Mouse (Mus musculus): ENCODE measurements around the gene Olfr554. TPM values are rescaled to one million over a fixed set of nuclear protein-coding genes. Genes with fewer than 3 reads are reported as not detected.

The Olfr554 gene
- polyA plus RNA-seq, 1 experiment from 2014 or later, result not detected

DNA sequence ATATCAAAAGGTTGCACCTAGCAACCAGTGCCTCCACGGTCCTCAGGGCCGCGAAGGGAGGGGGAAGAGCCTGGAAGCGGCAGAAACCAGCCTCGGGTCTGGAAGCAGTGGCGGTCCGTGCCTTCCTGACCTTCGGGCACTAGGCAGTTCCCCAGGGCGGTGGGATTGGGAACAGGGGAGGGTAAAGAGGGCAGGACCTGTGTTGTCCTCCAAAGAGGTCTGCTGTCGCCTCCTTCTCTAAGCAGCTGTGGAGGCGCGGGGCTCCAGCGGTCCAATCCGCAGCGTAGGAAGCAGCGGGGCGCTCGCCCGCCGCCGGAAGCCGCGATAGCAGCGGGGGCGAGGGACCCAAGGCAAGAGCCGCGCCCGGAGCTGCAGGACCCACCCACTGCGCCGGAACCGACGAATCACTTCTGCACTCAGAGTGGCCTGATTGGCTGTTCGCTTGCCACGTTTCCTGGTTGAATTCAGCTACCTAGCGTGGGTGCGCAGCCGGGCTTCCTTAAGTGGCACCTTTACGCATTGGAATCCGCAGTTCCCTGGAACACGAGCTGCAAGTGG lies 48.8 kb downstream of the Olfr554 start, which contains the start of gene Trim68:
Gene Trim68, minus strand, starts transcription at position 384 of the 558 bp plus-strand sequence.
- Histone ChIP-seq H3K4me3 (replicated peaks) (peak within 1 kb of the TSS; percentile 63), H3K36me3 (replicated peaks) (no peaks in the 10 kb centered on the region), H3K27me3 (no peaks in the 10 kb centered on the region), H3K4me1 (peaks cover 3% of the 10 kb centered on the region; the same call in 1 of the 2 replicates), H3K27ac (no peak within 1 kb of the TSS), H3K4me2 (peak within 1 kb of the TSS; percentile 59), H3K9me3 (no peaks in the 10 kb centered on the region), H3K9ac (peak within 1 kb of the TSS; percentile 63)
- under 1% methylated on average over 40 of the region's 40 CpGs for WGBS
- peak; percentile 99 for ATAC-seq (ENCODE audit: low FRiP score)

Other genes with a start within 250 kb of the Olfr554 start
- 203 and 216 TPM in 2 replicates for gene Rrm1, start 196.7 kb upstream of the Olfr554 start, polyA plus RNA-seq (2016; fragmentation: Nextera tagmentation; extraction: Ambion mirVana)
- 0.45 and 0.89 TPM in 2 replicates for gene Olfr543, start 156.8 kb upstream of the Olfr554 start, polyA plus RNA-seq (2016; fragmentation: Nextera tagmentation; extraction: Ambion mirVana)
- gene Olfr544, start 150.1 kb upstream of the Olfr554 start, polyA plus RNA-seq (2016; fragmentation: Nextera tagmentation; extraction: Ambion mirVana), result 0.10 and 0.14 TPM in 2 replicates
- gene Olfr545, start 138.9 kb upstream of the Olfr554 start, polyA plus RNA-seq (2016; fragmentation: Nextera tagmentation; extraction: Ambion mirVana), result 0.32 TPM in 1 of 2 replicates, not detected in the other
- gene Olfr547, start 103.7 kb upstream of the Olfr554 start, polyA plus RNA-seq (2016; fragmentation: Nextera tagmentation; extraction: Ambion mirVana), result not detected in 2 replicates
- gene Olfr548-ps1, start 97.5 kb upstream of the Olfr554 start, polyA plus RNA-seq (2016; fragmentation: Nextera tagmentation; extraction: Ambion mirVana), result not detected in 2 replicates
- gene Olfr549, start 88.6 kb upstream of the Olfr554 start, polyA plus RNA-seq (2016; fragmentation: Nextera tagmentation; extraction: Ambion mirVana), result not detected in 2 replicates
- gene Trim21, start 72.9 kb upstream of the Olfr554 start, polyA plus RNA-seq (2016; fragmentation: Nextera tagmentation; extraction: Ambion mirVana), result 0.14 and 0.21 TPM in 2 replicates
- gene Olfr550, start 67.0 kb upstream of the Olfr554 start, polyA plus RNA-seq (2016; fragmentation: Nextera tagmentation; extraction: Ambion mirVana), result 0.19 TPM in 1 of 2 replicates, not detected in the other
- not detected in 2 replicates for gene Olfr551, start 46.5 kb upstream of the Olfr554 start, polyA plus RNA-seq (2016; fragmentation: Nextera tagmentation; extraction: Ambion mirVana)
- not detected in 2 replicates for gene Olfr552, start 40.7 kb upstream of the Olfr554 start, polyA plus RNA-seq (2016; fragmentation: Nextera tagmentation; extraction: Ambion mirVana)
- not detected in 2 replicates for gene Olfr553, start 20.2 kb upstream of the Olfr554 start, polyA plus RNA-seq (2016; fragmentation: Nextera tagmentation; extraction: Ambion mirVana)
- not detected in 2 replicates for gene Olfr555, start 20.4 kb downstream of the Olfr554 start, polyA plus RNA-seq (2016; fragmentation: Nextera tagmentation; extraction: Ambion mirVana)
- gene Olfr556, start 26.5 kb downstream of the Olfr554 start, polyA plus RNA-seq (2016; fragmentation: Nextera tagmentation; extraction: Ambion mirVana), result not detected in 2 replicates
- gene Trim68, start 48.9 kb downstream of the Olfr554 start, polyA plus RNA-seq (2016; fragmentation: Nextera tagmentation; extraction: Ambion mirVana), result 7.5 and 9.8 TPM in 2 replicates
- gene Olfr557, start 57.5 kb downstream of the Olfr554 start, polyA plus RNA-seq (2016; fragmentation: Nextera tagmentation; extraction: Ambion mirVana), result not detected in 2 replicates
- not detected in 2 replicates for gene Olfr558, start 63.8 kb downstream of the Olfr554 start, polyA plus RNA-seq (2016; fragmentation: Nextera tagmentation; extraction: Ambion mirVana)
- gene Olfr33, start 80.6 kb downstream of the Olfr554 start, polyA plus RNA-seq (2016; fragmentation: Nextera tagmentation; extraction: Ambion mirVana), result not detected in 2 replicates
- not detected in 2 replicates for gene Olfr559, start 89.1 kb downstream of the Olfr554 start, polyA plus RNA-seq (2016; fragmentation: Nextera tagmentation; extraction: Ambion mirVana)
- not detected in 2 replicates for gene Olfr560, start 120.9 kb downstream of the Olfr554 start, polyA plus RNA-seq (2016; fragmentation: Nextera tagmentation; extraction: Ambion mirVana)
- 0.10 TPM in 1 of 2 replicates, not detected in the other for gene Olfr78, start 121.0 kb downstream of the Olfr554 start, polyA plus RNA-seq (2016; fragmentation: Nextera tagmentation; extraction: Ambion mirVana)
- gene Olfr561, start 132.8 kb downstream of the Olfr554 start, polyA plus RNA-seq (2016; fragmentation: Nextera tagmentation; extraction: Ambion mirVana), result not detected in 2 replicates
- gene Olfr564, start 165.0 kb downstream of the Olfr554 start, polyA plus RNA-seq (2016; fragmentation: Nextera tagmentation; extraction: Ambion mirVana), result not detected in 2 replicates
- gene Olfr566, start 220.3 kb downstream of the Olfr554 start, polyA plus RNA-seq (2016; fragmentation: Nextera tagmentation; extraction: Ambion mirVana), result not detected in 2 replicates
- gene Olfr568, start 238.7 kb downstream of the Olfr554 start, polyA plus RNA-seq (2016; fragmentation: Nextera tagmentation; extraction: Ambion mirVana), result not detected in 2 replicates

All from forebrain, embryonic 12.5 days (tissue).